Mouse (Mus musculus) macrophage (primary cell): ENCODE results near the gene Ackr3. TPM values are rescaled to one million over a fixed set of nuclear protein-coding genes. Genes with fewer than 3 reads are reported as not detected.

Source experiments
- H3K27ac ChIP-seq: fragments of 350-480 bp; formaldehyde crosslinking; 2 replicates; pipeline ENCODE4 v1.9.0; 2021
- H3K36me3 ChIP-seq: fragments of 350-480 bp; formaldehyde crosslinking; 2 replicates; pipeline ENCODE4 v1.9.0; 2021; ENCODE audit errors: inconsistent target
- H3K4me3 ChIP-seq: fragments of 350-480 bp; formaldehyde crosslinking; 2 replicates; pipeline ENCODE4 v1.9.0; 2021; ENCODE audit errors: inconsistent target
- H3K79me2 ChIP-seq: fragments of 350-480 bp; formaldehyde crosslinking; 2 replicates; pipeline ENCODE4 v1.9.0; 2021; ENCODE audit errors: inconsistent target
- WGBS: methylation state at CpG from one replicate; pipeline ENCODE4 v1.1.7; 2026; ENCODE audit warnings: inconsistent platforms; ENCODE audit not compliant: missing documents; 5-methylcytosine and 5-hydroxymethylcytosine counted together
- polyA plus RNA-seq: library from polyadenylated mRNA; stranded (reverse); fragments of 250-400 nt; gene quantifications from 3 replicates; pipeline ENCODE4 v1.2.4, GENCODE M21; 2018; ENCODE audit warnings: inconsistent platforms

The Ackr3 gene
- polyA plus RNA-seq, 1 experiment from 2014 or later = not detected

DNA sequence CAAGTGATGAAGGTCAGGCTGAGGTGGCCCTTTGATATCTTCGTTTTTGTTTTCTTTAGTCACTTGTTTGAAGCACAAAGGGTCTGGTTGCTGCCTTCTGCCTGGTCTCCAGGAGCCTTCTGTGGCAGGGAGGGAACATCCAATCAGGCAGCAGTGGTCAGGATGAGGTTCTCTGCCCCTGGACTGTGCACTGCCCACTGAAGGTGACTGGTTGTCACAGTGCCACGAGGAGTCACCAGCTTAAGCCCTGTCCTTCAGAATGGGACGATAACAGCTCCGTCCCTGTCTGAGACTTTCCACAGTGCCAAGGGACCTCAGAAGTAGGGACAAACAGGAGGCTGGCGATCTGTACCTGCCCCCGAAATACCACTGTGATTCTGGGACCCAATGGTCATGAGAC, 6.6 kb downstream of the Ackr3 start:
- WGBS = 79% methylated on average over 6 of the region's 6 CpGs

GRCm38 (mm10) chr1:90210761-90211160, 7.0 kb downstream of the Ackr3 start:
- no peak overlapping the region for H3K4me3 ChIP-seq
- H3K36me3 ChIP-seq = no peaks in the 10 kb centered on the region
- H3K79me2 ChIP-seq = no peaks in the 10 kb centered on the region
- no peak overlapping the region for H3K27ac ChIP-seq
- 75% methylated on average over 3 of the region's 4 CpGs for WGBS

More for the DNA sequence above, 6.6 kb downstream of the Ackr3 start:
- H3K36me3 ChIP-seq = no peaks in the 10 kb centered on the region
- no peak overlapping the region for H3K27ac ChIP-seq
- no peaks in the 10 kb centered on the region for H3K79me2 ChIP-seq
- H3K4me3 ChIP-seq = no peak overlapping the region

GRCm38 (mm10) chr1:90212376-90212775, 8.6 kb downstream of the Ackr3 start:
- 91% methylated on average over 6 of the region's 6 CpGs for WGBS

GRCm38 (mm10) chr1:90212901-90213300, 9.1 kb downstream of the Ackr3 start:
- no peak overlapping the region for H3K4me3 ChIP-seq
- 88% methylated on average over 5 of the region's 6 CpGs for WGBS
- no peaks in the 10 kb centered on the region for H3K79me2 ChIP-seq
- no peak overlapping the region for H3K27ac ChIP-seq
- H3K36me3 ChIP-seq = no peaks in the 10 kb centered on the region

More at GRCm38 (mm10) chr1:90212376-90212775, 8.6 kb downstream of the Ackr3 start:
- Histone ChIP-seq H3K36me3 (no peaks in the 10 kb centered on the region), H3K4me3 (no peak overlapping the region), H3K27ac (no peak overlapping the region), H3K79me2 (no peaks in the 10 kb centered on the region)

GRCm38 (mm10) chr1:90214021-90214420, 10.2 kb downstream of the Ackr3 start:
- no peaks in the 10 kb centered on the region for H3K36me3 ChIP-seq
- no peaks in the 10 kb centered on the region for H3K79me2 ChIP-seq
- 95% methylated on average over 12 of the region's 12 CpGs for WGBS
- no peak overlapping the region for H3K27ac ChIP-seq
- no peak overlapping the region for H3K4me3 ChIP-seq

GRCm38 (mm10) chr1:90214926-90215325, 11.1 kb downstream of the Ackr3 start:
- no peak overlapping the region for H3K27ac ChIP-seq
- no peak overlapping the region for H3K4me3 ChIP-seq
- H3K79me2 ChIP-seq = no peaks in the 10 kb centered on the region
- 81% methylated on average over 6 of the region's 6 CpGs for WGBS
- no peaks in the 10 kb centered on the region for H3K36me3 ChIP-seq

DNA sequence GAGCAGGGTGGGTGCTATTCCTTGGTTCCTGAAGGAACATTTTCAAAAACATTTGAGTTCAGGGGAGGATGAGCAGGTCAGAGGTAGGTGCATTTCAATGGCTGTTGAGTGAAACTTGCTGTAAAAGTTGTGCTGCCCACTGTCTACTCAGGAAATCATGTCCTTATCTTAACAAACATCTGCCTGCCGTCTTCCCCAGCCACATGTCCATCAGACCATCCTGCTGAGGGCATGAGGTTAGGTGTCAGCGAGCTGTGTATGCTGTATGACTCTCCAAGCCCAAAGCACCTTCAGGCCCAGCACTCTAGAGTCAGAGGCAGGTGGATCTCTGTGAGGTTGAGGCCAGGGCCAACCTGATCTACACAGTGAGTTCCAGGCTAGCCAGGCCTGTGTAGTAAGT, 12.1 kb downstream of the Ackr3 start:
- Histone ChIP-seq H3K36me3 (no peaks in the 10 kb centered on the region), H3K4me3 (no peak overlapping the region), H3K27ac (no peak overlapping the region), H3K79me2 (no peaks in the 10 kb centered on the region)
- 13% methylated on average over 2 of the region's 2 CpGs for WGBS

DNA sequence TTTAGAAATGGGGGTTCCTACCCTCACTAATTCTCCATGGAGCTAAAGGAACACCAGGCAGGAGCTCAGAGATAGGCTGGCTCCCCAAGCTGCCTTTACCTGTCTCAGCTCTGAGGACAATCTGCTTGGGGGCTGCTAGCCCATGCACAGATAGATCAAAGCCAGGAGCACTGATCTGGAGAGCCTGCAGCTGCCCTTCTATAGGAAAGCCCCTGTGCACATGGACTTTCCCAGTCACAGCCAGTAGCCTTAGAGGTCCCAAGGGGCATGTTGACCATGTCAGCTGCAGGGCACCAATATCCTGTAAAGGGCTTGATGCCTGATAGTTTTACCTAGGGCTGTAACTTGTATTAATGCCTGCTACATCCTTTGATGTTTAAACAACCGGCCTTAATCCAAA, 12.6 kb downstream of the Ackr3 start:
- Histone ChIP-seq H3K36me3 (no peaks in the 10 kb centered on the region), H3K4me3 (no peak overlapping the region), H3K27ac (no peak overlapping the region), H3K79me2 (no peaks in the 10 kb centered on the region)
- WGBS = 100% methylated on average over 1 of the region's 1 CpGs

- Histone ChIP-seq H3K79me2 (no peaks in the 10 kb centered on the region), H3K36me3 (no peaks in the 10 kb centered on the region), H3K4me3 (no peak overlapping the region), H3K27ac (no peak overlapping the region)
- WGBS = 88% methylated on average over 7 of the region's 9 CpGs
Measured at GRCm38 (mm10) chr1:90220280-90220679, 16.5 kb downstream of the Ackr3 start.

- Histone ChIP-seq H3K36me3 (no peaks in the 10 kb centered on the region), H3K4me3 (no peak overlapping the region), H3K79me2 (no peaks in the 10 kb centered on the region), H3K27ac (no peak overlapping the region)
- 95% methylated on average over 4 of the region's 4 CpGs for WGBS
Measured at GRCm38 (mm10) chr1:90220844-90221243, 17.1 kb downstream of the Ackr3 start.

GRCm38 (mm10) chr1:90221811-90222361, 18.1 kb downstream of the Ackr3 start:
- 36% methylated on average over 18 of the region's 18 CpGs for WGBS
- H3K4me3 ChIP-seq = no peak overlapping the region
- H3K27ac ChIP-seq = no peak overlapping the region
- no peaks in the 10 kb centered on the region for H3K36me3 ChIP-seq
- no peaks in the 10 kb centered on the region for H3K79me2 ChIP-seq

GRCm38 (mm10) chr1:90222427-90222901, 18.7 kb downstream of the Ackr3 start:
- Histone ChIP-seq H3K4me3 (no peak overlapping the region), H3K36me3 (no peaks in the 10 kb centered on the region), H3K79me2 (no peaks in the 10 kb centered on the region), H3K27ac (no peak overlapping the region)
- 81% methylated on average over 17 of the region's 17 CpGs for WGBS

DNA sequence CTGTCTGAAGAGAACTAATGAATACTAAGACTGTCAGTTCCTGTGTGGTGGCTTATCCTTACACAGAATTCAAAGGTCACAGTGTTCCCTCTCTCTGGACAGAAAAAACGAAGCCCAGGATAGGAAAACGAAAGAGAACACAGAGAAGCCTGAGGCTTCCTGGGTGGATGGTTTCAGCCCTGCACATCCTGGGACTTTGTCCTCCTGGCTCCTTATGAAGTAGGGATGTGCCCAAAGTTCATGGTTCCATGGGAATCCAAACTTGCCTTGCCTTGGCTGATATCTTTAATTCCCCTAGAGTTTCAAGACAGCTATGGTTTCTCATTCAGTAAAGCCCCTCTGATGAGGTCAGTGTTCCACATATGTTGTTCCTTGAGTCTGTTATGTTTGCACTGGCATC, 19.2 kb downstream of the Ackr3 start:
- no peak overlapping the region for H3K4me3 ChIP-seq
- no peaks in the 10 kb centered on the region for H3K36me3 ChIP-seq
- 96% methylated on average over 2 of the region's 2 CpGs for WGBS
- no peak overlapping the region for H3K27ac ChIP-seq
- no peaks in the 10 kb centered on the region for H3K79me2 ChIP-seq

- H3K79me2 ChIP-seq = no peaks in the 10 kb centered on the region
- H3K36me3 ChIP-seq = no peaks in the 10 kb centered on the region
- no peak overlapping the region for H3K4me3 ChIP-seq
- H3K27ac ChIP-seq = no peak overlapping the region
- 15% methylated on average over 9 of the region's 9 CpGs for WGBS
Measured at GRCm38 (mm10) chr1:90225603-90226254, 21.9 kb downstream of the Ackr3 start.

GRCm38 (mm10) chr1:90227684-90228322, 24.0 kb downstream of the Ackr3 start:
- H3K79me2 ChIP-seq = no peaks in the 10 kb centered on the region
- no peaks in the 10 kb centered on the region for H3K36me3 ChIP-seq
- H3K27ac ChIP-seq = no peak overlapping the region
- H3K4me3 ChIP-seq = no peak overlapping the region
- WGBS = 69% methylated on average over 10 of the region's 12 CpGs
